Mouse (Mus musculus): ENCODE measurements around the gene Nvl. TPM values are rescaled to one million over a fixed set of nuclear protein-coding genes. Genes with fewer than 3 reads are reported as not detected.

The Nvl gene
- polyA plus RNA-seq, 1 experiment from 2014 or later: 30.2 TPM

GRCm38 (mm10) chr1:181061784-181062485, 82.1 kb downstream of the Nvl start:
- Histone ChIP-seq H3K9me3 (peaks cover 3% of the 10 kb centered on the region; the same call in 1 of the 2 replicates), H3K27me3 (ENCODE audit: insufficient read depth, poor library complexity, severe bottlenecking) (no peaks in the 10 kb centered on the region), H3K36me3 (no peaks in the 10 kb centered on the region), H3K4me1 (replicated peaks) (peaks cover 8% of the 10 kb centered on the region; the same call in 1 of the 2 replicates), H3K4me3 (no peak overlapping the region), H3K27ac (no peak overlapping the region)
- 62% methylated on average over 3 of the region's 3 CpGs for WGBS
- peak; percentile 6 for DNase-seq (ENCODE audit: low spot score)

- Histone ChIP-seq H3K27me3 (ENCODE audit: insufficient read depth, poor library complexity, severe bottlenecking) (no peaks in the 10 kb centered on the region), H3K9me3 (peaks cover 3% of the 10 kb centered on the region; the same call in 1 of the 2 replicates), H3K4me1 (replicated peaks) (no peaks in the 10 kb centered on the region), H3K36me3 (no peaks in the 10 kb centered on the region), H3K27ac (no peak overlapping the region), H3K4me3 (no peak overlapping the region)
- 84% methylated on average over 4 of the region's 4 CpGs for WGBS
- DNase-seq (ENCODE audit: low spot score): no peak
Observed at GRCm38 (mm10) chr1:181052898-181053297, 91.1 kb downstream of the Nvl start.

- WGBS: 88% methylated on average over 6 of the region's 6 CpGs
Observed at GRCm38 (mm10) chr1:181050937-181051336, 93.1 kb downstream of the Nvl start, which contains the start of gene 9130409I23Rik. Gene 9130409I23Rik, plus strand, starts transcription at chr1:181051237.

GRCm38 (mm10) chr1:181049328-181049842, 94.6 kb downstream of the Nvl start:
- Histone ChIP-seq H3K4me1 (replicated peaks) (no peaks in the 10 kb centered on the region), H3K36me3 (no peaks in the 10 kb centered on the region), H3K27me3 (ENCODE audit: insufficient read depth, poor library complexity, severe bottlenecking) (no peaks in the 10 kb centered on the region), H3K27ac (no peak overlapping the region), H3K9me3 (no peaks in the 10 kb centered on the region), H3K4me3 (no peak overlapping the region)
- no peak for DNase-seq (ENCODE audit: low spot score)

More at GRCm38 (mm10) chr1:181050937-181051336, 93.1 kb downstream of the Nvl start, which contains the start of gene 9130409I23Rik:
- Histone ChIP-seq H3K27me3 (ENCODE audit: insufficient read depth, poor library complexity, severe bottlenecking) (no peaks in the 10 kb centered on the region), H3K4me1 (replicated peaks) (no peaks in the 10 kb centered on the region), H3K9me3 (no peaks in the 10 kb centered on the region), H3K4me3 (no peak within 1 kb of the TSS), H3K36me3 (no peaks in the 10 kb centered on the region), H3K27ac (no peak within 1 kb of the TSS)
- no peak for DNase-seq (ENCODE audit: low spot score)

- 61% methylated on average over 1 of the region's 1 CpGs for WGBS
- no peak for DNase-seq (ENCODE audit: low spot score)
Observed at GRCm38 (mm10) chr1:181047520-181047919, 96.5 kb downstream of the Nvl start.

GRCm38 (mm10) chr1:181039652-181040051, 104.4 kb downstream of the Nvl start:
- DNase-seq (ENCODE audit: low spot score): no peak
- 0 out of 2 replicates have a peak, but pooled peaks cover 4% of the 10 kb centered on the region for H3K27me3 ChIP-seq (ENCODE audit: insufficient read depth, poor library complexity, severe bottlenecking)
- 12% methylated on average over 4 of the region's 4 CpGs for WGBS
- H3K4me3 ChIP-seq: no peak overlapping the region
- no peaks in the 10 kb centered on the region for H3K9me3 ChIP-seq
- no peaks in the 10 kb centered on the region for H3K4me1 ChIP-seq (replicated peaks)
- no peak overlapping the region for H3K27ac ChIP-seq
- no peaks in the 10 kb centered on the region for H3K36me3 ChIP-seq

More at GRCm38 (mm10) chr1:181047520-181047919, 96.5 kb downstream of the Nvl start:
- H3K36me3 ChIP-seq: no peaks in the 10 kb centered on the region
- H3K4me3 ChIP-seq: no peak overlapping the region
- no peaks in the 10 kb centered on the region for H3K27me3 ChIP-seq (ENCODE audit: insufficient read depth, poor library complexity, severe bottlenecking)
- H3K4me1 ChIP-seq (replicated peaks): no peaks in the 10 kb centered on the region
- H3K9me3 ChIP-seq: no peaks in the 10 kb centered on the region
- no peak overlapping the region for H3K27ac ChIP-seq

- H3K4me3 ChIP-seq: no peak overlapping the region
- H3K27ac ChIP-seq: no peak overlapping the region
- 0 out of 2 replicates have a peak, but pooled peaks cover 4% of the 10 kb centered on the region for H3K27me3 ChIP-seq (ENCODE audit: insufficient read depth, poor library complexity, severe bottlenecking)
- no peaks in the 10 kb centered on the region for H3K9me3 ChIP-seq
- no peaks in the 10 kb centered on the region for H3K36me3 ChIP-seq
- no peaks in the 10 kb centered on the region for H3K4me1 ChIP-seq (replicated peaks)
- DNase-seq (ENCODE audit: low spot score): no peak
- 78% methylated on average over 4 of the region's 4 CpGs for WGBS
Observed at GRCm38 (mm10) chr1:181037623-181038022, 106.4 kb downstream of the Nvl start.

Other genes starting within 250 kb of the Nvl start
- 125 and 138 TPM in 2 replicates for gene Pycr2, start 239.9 kb downstream of the Nvl start, polyA plus RNA-seq (2016; fragmentation: Nextera tagmentation; extraction: Ambion mirVana)
- 0.71 and 0.78 TPM in 2 replicates for gene Lefty1, start 209.2 kb downstream of the Nvl start, polyA plus RNA-seq (2016; fragmentation: Nextera tagmentation; extraction: Ambion mirVana)
- 3.0 and 3.4 TPM in 2 replicates for gene Tmem63a, start 201.9 kb downstream of the Nvl start, polyA plus RNA-seq (2016; fragmentation: Nextera tagmentation; extraction: Ambion mirVana)
- gene Ephx1, start 123.3 kb downstream of the Nvl start, polyA plus RNA-seq (2016; fragmentation: Nextera tagmentation; extraction: Ambion mirVana): 0.86 and 1.5 TPM in 2 replicates
- gene 9130409I23Rik, start 93.0 kb downstream of the Nvl start, polyA plus RNA-seq (2016; fragmentation: Nextera tagmentation; extraction: Ambion mirVana): not detected in 2 replicates
- 104 and 129 TPM in 2 replicates for gene Cnih4, start 489 bp upstream of the Nvl start, polyA plus RNA-seq (2016; fragmentation: Nextera tagmentation; extraction: Ambion mirVana)
- 25.6 and 30.3 TPM in 2 replicates for gene Wdr26, start 67.8 kb upstream of the Nvl start, polyA plus RNA-seq (2016; fragmentation: Nextera tagmentation; extraction: Ambion mirVana)
- gene Cnih3, start 208.4 kb upstream of the Nvl start, polyA plus RNA-seq (2016; fragmentation: Nextera tagmentation; extraction: Ambion mirVana): 0.77 and 1.2 TPM in 2 replicates